Mouse (Mus musculus) liver, adult 2 months (tissue): ENCODE measurements around the gene 1110017D15Rik.

ENCODE experiments used
- CTCF ChIP-seq: fragments of 200-500 bp; IDR thresholded peaks from 2 replicates; pipeline ENCODE4 v1.5.1; 2011; ENCODE audit warnings: low read depth, low read length, control low read depth
- POLR2A ChIP-seq: fragments of 200-500 bp; IDR thresholded peaks from 2 replicates; pipeline ENCODE4 v1.6.1; 2011; ENCODE audit warnings: low read length, control low read depth; ENCODE audit not compliant: insufficient read depth; ENCODE audit errors: extremely low read depth

GRCm38 (mm10) chr4:41522136-41522535 lies 5.0 kb upstream of the 1110017D15Rik start:
- TF ChIP-seq CTCF (no peak), POLR2A (no peak)
